ENCODE assay signal across 8 mouse cellular contexts in the genomic region with DNA sequence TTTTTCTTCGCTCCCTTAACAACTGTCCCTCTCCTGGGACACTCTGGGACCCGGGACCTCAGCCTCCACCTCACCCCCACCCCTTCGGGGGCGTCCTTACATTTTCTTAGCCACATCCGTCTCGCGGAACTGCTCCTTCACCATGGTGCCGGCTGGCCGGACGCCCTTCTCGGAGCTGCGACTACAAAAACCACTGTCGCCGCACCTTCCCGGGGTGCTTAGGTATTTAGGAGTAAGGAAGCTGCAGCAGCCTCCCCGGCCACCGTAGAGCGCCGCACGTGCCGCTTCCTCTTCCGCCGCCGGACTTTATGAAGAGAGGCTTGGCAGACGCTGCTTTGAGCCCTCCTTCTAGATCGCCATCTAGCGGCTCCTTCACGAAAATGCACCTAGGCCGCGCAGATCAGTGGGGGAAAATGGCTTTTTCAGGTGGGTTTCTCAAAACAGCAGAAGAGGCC. TPM values are rescaled to one million over a fixed set of nuclear protein-coding genes. Genes with fewer than 3 reads are reported as not detected.
DNase-seq lines count a peak whose midpoint lies in the region; ATAC-seq lines count a peak whose summit lies in the region.

TSS of gene Polr3a (minus strand) at position 286 of the 455 bp plus-strand sequence.
TSS of gene Rps24 (plus strand) at position 353 of the 455 bp plus-strand sequence.

- under 1% methylated on average over 30 of the region's 30 CpGs for WGBS in heart, embryonic 13.5 days
- WGBS in liver, embryonic 12.5 days (ENCODE audit: insufficient replicate concordance) = under 1% methylated on average over 30 of the region's 30 CpGs
- under 1% methylated on average over 30 of the region's 30 CpGs for WGBS in stomach, embryonic 15.5 days

- DNase-seq in CD4-positive helper T cell, adult 2 months (ENCODE audit: low read depth, low spot score) = peak; percentile 95
- DNase-seq in brain, embryonic 18.5 days (ENCODE audit: low read depth, low spot score) = peak; percentile 87
- peak; percentile 94 for DNase-seq in kidney, postnatal 10 days
- DNase-seq in natural killer cell, adult 2 months (ENCODE audit: low spot score in 2 of 2) = peak; percentile 86 to 91

- H3K4me2 ChIP-seq in heart, embryonic 13.5 days = peak within 1 kb of the TSS; percentile 84
- H3K4me2 ChIP-seq in liver, embryonic 12.5 days = peak within 1 kb of the TSS; percentile 84
- peak within 1 kb of the TSS; percentile 62 for H3K4me2 ChIP-seq in stomach, embryonic 15.5 days

- peak within 1 kb of the TSS; percentile 93 for H3K4me3 ChIP-seq in heart, embryonic 13.5 days
- H3K4me3 ChIP-seq in liver, embryonic 12.5 days = peak within 1 kb of the TSS; percentile 92
- H3K4me3 ChIP-seq in stomach, embryonic 15.5 days (replicated peaks) = peak within 1 kb of the TSS; percentile 65

- peaks cover 18% of the 10 kb centered on the region for H3K4me1 ChIP-seq in heart, embryonic 13.5 days
- peaks cover 18% of the 10 kb centered on the region for H3K4me1 ChIP-seq in liver, embryonic 12.5 days
- peaks cover 12% of the 10 kb centered on the region for H3K4me1 ChIP-seq in stomach, embryonic 15.5 days

- peak within 1 kb of the TSS; percentile 45; the same call in 1 of the 2 replicates for H3K27ac ChIP-seq in heart, embryonic 13.5 days (replicated peaks)
- peak within 1 kb of the TSS; percentile 47; the same call in 1 of the 2 replicates for H3K27ac ChIP-seq in liver, embryonic 12.5 days
- H3K27ac ChIP-seq in stomach, embryonic 15.5 days = no peak within 1 kb of the TSS

- H3K36me3 ChIP-seq in heart, embryonic 13.5 days = peaks cover 26% of the 10 kb centered on the region
- peaks cover 32% of the 10 kb centered on the region for H3K36me3 ChIP-seq in liver, embryonic 12.5 days
- peaks cover 17% of the 10 kb centered on the region; the same call in 1 of the 2 replicates for H3K36me3 ChIP-seq in stomach, embryonic 15.5 days

- H3K27me3 ChIP-seq in heart, embryonic 13.5 days (replicated peaks) = no peaks in the 10 kb centered on the region
- no peaks in the 10 kb centered on the region for H3K27me3 ChIP-seq in liver, embryonic 12.5 days (replicated peaks)
- H3K27me3 ChIP-seq in stomach, embryonic 15.5 days (replicated peaks) = no peaks in the 10 kb centered on the region

- no peaks in the 10 kb centered on the region for H3K9me3 ChIP-seq in heart, embryonic 13.5 days
- H3K9me3 ChIP-seq in liver, embryonic 12.5 days (replicated peaks) = no peaks in the 10 kb centered on the region
- no peaks in the 10 kb centered on the region for H3K9me3 ChIP-seq in stomach, embryonic 15.5 days

- peak within 1 kb of the TSS; percentile 94 for H3K9ac ChIP-seq in heart, embryonic 13.5 days
- peak within 1 kb of the TSS; percentile 80 for H3K9ac ChIP-seq in liver, embryonic 12.5 days
- peak within 1 kb of the TSS; percentile 53 for H3K9ac ChIP-seq in stomach, embryonic 15.5 days

- peak; percentile 76 for ATAC-seq in erythroid progenitor cell, adult 5-6 weeks (replicated peaks; ENCODE audit: low FRiP score, poor library complexity, severe bottlenecking)
- ATAC-seq in heart, embryonic 13.5 days (ENCODE audit: extremely low read depth, insufficient number of reproducible peaks, low FRiP score, low TSS enrichment) = 0 out of 2 replicates have a peak, but pooled peaks have one; percentile 35
- ATAC-seq in liver, embryonic 12.5 days = peak; percentile 57
- ATAC-seq in stomach, embryonic 15.5 days (ENCODE audit: insufficient read depth, low FRiP score, low read depth) = peak; percentile 58

RNA-seq across cellular contexts. Expression of gene Polr3a, which starts in this region (rescaled TPM):
- 6.5 and 34.8 TPM in 2 replicates for total RNA-seq in erythroid progenitor cell, adult 5-6 weeks (2015; ENCODE audit: low replicate concordance)
- total RNA-seq in erythroid progenitor cell, adult 5-6 weeks (2017; ENCODE audit: low replicate concordance) = 3.7 and 8.2 TPM in 2 replicates
- polyA plus RNA-seq in heart, embryonic 13.5 days (2015; fragmentation: Nextera tagmentation; extraction: Ambion mirVana) = 12.6 and 13.8 TPM in 2 replicates
- 10.8 and 14.0 TPM in 2 replicates for polyA plus RNA-seq in liver, embryonic 12.5 days (2016; fragmentation: Nextera tagmentation; extraction: Ambion mirVana)
- polyA plus RNA-seq in stomach, embryonic 15.5 days (2015; fragmentation: Nextera tagmentation; extraction: Ambion mirVana) = 15.3 and 19.3 TPM in 2 replicates

RNA-seq across cellular contexts. Expression of gene Rps24, which starts in this region (rescaled TPM):
- total RNA-seq in erythroid progenitor cell, adult 5-6 weeks (2015; ENCODE audit: low replicate concordance) = 1,164 and 1,524 TPM in 2 replicates
- 700 and 940 TPM in 2 replicates for total RNA-seq in erythroid progenitor cell, adult 5-6 weeks (2017; ENCODE audit: low replicate concordance)
- 597 and 600 TPM in 2 replicates for polyA plus RNA-seq in heart, embryonic 13.5 days (2015; fragmentation: Nextera tagmentation; extraction: Ambion mirVana)
- 1,045 and 1,076 TPM in 2 replicates for polyA plus RNA-seq in liver, embryonic 12.5 days (2016; fragmentation: Nextera tagmentation; extraction: Ambion mirVana)
- 881 and 1,042 TPM in 2 replicates for polyA plus RNA-seq in stomach, embryonic 15.5 days (2015; fragmentation: Nextera tagmentation; extraction: Ambion mirVana)
